In genomic region chr16:20536081-20536665, GRCm38 (mm10) we compare ENCODE assay signal across 9 mouse cellular contexts. TPM values are rescaled to one million over a fixed set of nuclear protein-coding genes. Genes with fewer than 3 reads are reported as not detected.
DNase-seq lines count a peak whose midpoint lies in the region; ATAC-seq and TF ChIP-seq lines count a peak whose summit lies in the region.
"Had no signal": no experiment of that assay in that cellular context is flagged by ENCODE, and none has a peak within 500 bp of the region (broad histone marks: within the 10 kb centered on the region; RNA-seq: fewer than 3 reads in every experiment).

No protein-coding gene starts in this region.

- ATAC-seq in lung, embryonic 15.5 days (ENCODE audit: borderline replicate concordance, extremely low read depth, low FRiP score, low TSS enrichment), result no peak
- no peak for ATAC-seq in neural tube, embryonic 15.5 days (ENCODE audit: low FRiP score)

- peak overlapping the region; percentile 76 for H3K4me3 ChIP-seq in lung, embryonic 15.5 days
- peak overlapping the region; percentile 87 for H3K4me3 ChIP-seq in embryonic fibroblast, embryonic 13.5 days (ENCODE audit: insufficient read depth, low read length)
- H3K4me3 ChIP-seq in limb, embryonic 10.5 days, result peak overlapping the region; percentile 72
- H3K4me3 ChIP-seq in neural tube, embryonic 15.5 days (replicated peaks), result peak overlapping the region; percentile 93

- peak overlapping the region; percentile 93 for H3K9ac ChIP-seq in lung, embryonic 15.5 days
- H3K9ac ChIP-seq in neural tube, embryonic 15.5 days (replicated peaks), result peak overlapping the region; percentile 99

- WGBS in lung, embryonic 15.5 days, result 26% methylated on average over 9 of the region's 9 CpGs
- WGBS in limb, embryonic 10.5 days, result 39% methylated on average over 9 of the region's 9 CpGs
- WGBS in neural tube, embryonic 15.5 days, result 33% methylated on average over 9 of the region's 9 CpGs

- peak overlapping the region; percentile 66 for H3K4me2 ChIP-seq in lung, embryonic 15.5 days
- peak overlapping the region; percentile 82 for H3K4me2 ChIP-seq in neural tube, embryonic 15.5 days

- peaks cover 46% of the 10 kb centered on the region for H3K36me3 ChIP-seq in lung, embryonic 15.5 days
- H3K36me3 ChIP-seq in limb, embryonic 10.5 days, result peaks cover 67% of the 10 kb centered on the region
- H3K36me3 ChIP-seq in neural tube, embryonic 15.5 days, result peaks cover 55% of the 10 kb centered on the region

- H3K27ac ChIP-seq in lung, embryonic 15.5 days, result no peak overlapping the region
- peak overlapping the region; percentile 70 for H3K27ac ChIP-seq in embryonic fibroblast, embryonic 13.5 days (ENCODE audit: insufficient read depth, low read length)
- H3K27ac ChIP-seq in limb, embryonic 10.5 days, result peak overlapping the region; percentile 90
- peak overlapping the region; percentile 89 for H3K27ac ChIP-seq in neural tube, embryonic 15.5 days (replicated peaks)

- TF ChIP-seq POLR2A in embryonic fibroblast, embryonic 13.5 days (IDR thresholded peaks at IDR 0.05; ENCODE audit: low read depth, low read length), result no peak

- no peaks in the 10 kb centered on the region for H3K9me3 ChIP-seq in lung, embryonic 15.5 days
- H3K9me3 ChIP-seq in limb, embryonic 10.5 days (replicated peaks), result no peaks in the 10 kb centered on the region
- no peaks in the 10 kb centered on the region for H3K9me3 ChIP-seq in neural tube, embryonic 15.5 days (replicated peaks)

- no peaks in the 10 kb centered on the region for H3K27me3 ChIP-seq in lung, embryonic 15.5 days
- H3K27me3 ChIP-seq in limb, embryonic 10.5 days (ENCODE audit: low read depth, poor library complexity, severe bottlenecking), result no peaks in the 10 kb centered on the region
- no peaks in the 10 kb centered on the region for H3K27me3 ChIP-seq in neural tube, embryonic 15.5 days (replicated peaks)

- peaks cover 18% of the 10 kb centered on the region for H3K4me1 ChIP-seq in lung, embryonic 15.5 days
- peaks cover 4% of the 10 kb centered on the region; the same call in 1 of the 2 replicates for H3K4me1 ChIP-seq in embryonic fibroblast, embryonic 13.5 days (ENCODE audit: control insufficient read depth, insufficient read depth, low read length)
- H3K4me1 ChIP-seq in limb, embryonic 10.5 days, result peaks cover 26% of the 10 kb centered on the region
- peaks cover 31% of the 10 kb centered on the region for H3K4me1 ChIP-seq in neural tube, embryonic 15.5 days

- DNase-seq in lung, postnatal 36 days, result no peak
- DNase-seq in limb, embryonic 10.5 days (ENCODE audit: low spot score), result no peak
- no peak for DNase-seq in urinary bladder, postnatal 4 days (ENCODE audit: low spot score in 2 of 2)
- DNase-seq in right cerebral cortex, postnatal 25 days, result no peak
- no peak for DNase-seq in layer of hippocampus, adult 9-11 months

- TF ChIP-seq CTCF in embryonic fibroblast, embryonic 13.5 days (IDR thresholded peaks at IDR 0.05; ENCODE audit: borderline replicate concordance, insufficient read depth, low read length), result no peak

RNA-seq across cellular contexts. Expression of gene Ap2m1, which starts 0.9 kb away (rescaled TPM):
- polyA plus RNA-seq in lung, embryonic 15.5 days (2015; fragmentation: Nextera tagmentation; extraction: Ambion mirVana), result 615 and 636 TPM in 2 replicates
- polyA plus RNA-seq in embryonic fibroblast, embryonic 13.5 days (2011; ENCODE audit: insufficient read length, low read depth, missing spikeins), result 448 and 450 TPM in 2 replicates
- 536 and 586 TPM in 2 replicates for polyA plus RNA-seq in limb, embryonic 10.5 days (2016; fragmentation: Nextera tagmentation; extraction: Ambion mirVana)
- polyA plus RNA-seq in neural tube, embryonic 15.5 days (2015; fragmentation: Nextera tagmentation; extraction: Ambion mirVana), result 1,083 and 1,151 TPM in 2 replicates

RNA-seq across cellular contexts. Expression of gene Abcf3, which starts 12.2 kb away (rescaled TPM):
- polyA plus RNA-seq in lung, embryonic 15.5 days (2015; fragmentation: Nextera tagmentation; extraction: Ambion mirVana), result 53.0 and 57.9 TPM in 2 replicates
- 50.9 and 53.2 TPM in 2 replicates for polyA plus RNA-seq in embryonic fibroblast, embryonic 13.5 days (2011; ENCODE audit: insufficient read length, low read depth, missing spikeins)
- polyA plus RNA-seq in limb, embryonic 10.5 days (2016; fragmentation: Nextera tagmentation; extraction: Ambion mirVana), result 49.7 and 61.9 TPM in 2 replicates
- 91.1 and 93.2 TPM in 2 replicates for polyA plus RNA-seq in neural tube, embryonic 15.5 days (2015; fragmentation: Nextera tagmentation; extraction: Ambion mirVana)

RNA-seq across cellular contexts. Expression of gene Dvl3, which starts 19.4 kb away (rescaled TPM):
- polyA plus RNA-seq in lung, embryonic 15.5 days (2015; fragmentation: Nextera tagmentation; extraction: Ambion mirVana), result 17.4 and 21.7 TPM in 2 replicates
- polyA plus RNA-seq in embryonic fibroblast, embryonic 13.5 days (2011; ENCODE audit: insufficient read length, low read depth, missing spikeins), result 51.4 and 57.3 TPM in 2 replicates
- 28.6 and 33.5 TPM in 2 replicates for polyA plus RNA-seq in limb, embryonic 10.5 days (2016; fragmentation: Nextera tagmentation; extraction: Ambion mirVana)
- polyA plus RNA-seq in neural tube, embryonic 15.5 days (2015; fragmentation: Nextera tagmentation; extraction: Ambion mirVana), result 32.2 and 34.2 TPM in 2 replicates

RNA-seq across cellular contexts. Expression of gene Eif2b5, which starts 37.6 kb away (rescaled TPM):
- polyA plus RNA-seq in lung, embryonic 15.5 days (2015; fragmentation: Nextera tagmentation; extraction: Ambion mirVana), result 106 TPM in 2 replicates
- polyA plus RNA-seq in embryonic fibroblast, embryonic 13.5 days (2011; ENCODE audit: insufficient read length, low read depth, missing spikeins), result 53.8 and 61.5 TPM in 2 replicates
- 164 and 173 TPM in 2 replicates for polyA plus RNA-seq in limb, embryonic 10.5 days (2016; fragmentation: Nextera tagmentation; extraction: Ambion mirVana)
- 100 and 103 TPM in 2 replicates for polyA plus RNA-seq in neural tube, embryonic 15.5 days (2015; fragmentation: Nextera tagmentation; extraction: Ambion mirVana)

RNA-seq across cellular contexts. Expression of gene Vwa5b2, which starts 53.1 kb away (rescaled TPM):
- 0.39 and 0.94 TPM in 2 replicates for polyA plus RNA-seq in lung, embryonic 15.5 days (2015; fragmentation: Nextera tagmentation; extraction: Ambion mirVana)
- not detected in 2 replicates for polyA plus RNA-seq in embryonic fibroblast, embryonic 13.5 days (2011; ENCODE audit: insufficient read length, low read depth, missing spikeins)
- polyA plus RNA-seq in limb, embryonic 10.5 days (2016; fragmentation: Nextera tagmentation; extraction: Ambion mirVana), result 0.30 and 0.46 TPM in 2 replicates
- 38.1 and 48.0 TPM in 2 replicates for polyA plus RNA-seq in neural tube, embryonic 15.5 days (2015; fragmentation: Nextera tagmentation; extraction: Ambion mirVana)
- polyA plus RNA-seq: thymus, postnatal 0 days had no signal
